Mouse (Mus musculus): ENCODE data around the gene Mansc1. TPM values are rescaled to one million over a fixed set of nuclear protein-coding genes. Genes with fewer than 3 reads are reported as not detected.

Mansc1 gene
- polyA plus RNA-seq, 2 experiments = 2.3 to 2.6 TPM

DNA sequence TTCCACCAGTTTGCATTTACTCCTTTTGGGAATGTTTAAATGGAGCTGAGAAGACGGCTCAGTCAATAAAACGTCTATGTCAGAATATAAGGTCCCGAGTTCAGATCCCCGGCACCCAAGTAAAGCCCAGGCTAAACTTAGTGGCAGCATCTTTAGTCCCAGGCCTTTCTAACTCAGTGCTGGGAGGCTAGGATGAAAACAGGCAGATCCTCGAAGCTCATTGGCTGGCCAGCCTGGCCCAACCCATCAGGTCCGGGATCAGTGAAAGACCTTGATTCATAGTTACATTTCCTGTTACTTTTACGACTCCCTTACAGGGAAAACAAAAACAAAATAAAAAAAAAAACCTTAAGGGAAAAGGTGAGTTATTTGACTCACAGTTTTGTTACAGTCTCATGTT, 31.2 kb downstream of the Mansc1 start:
- TF ChIP-seq POLR2A (IDR thresholded peaks at IDR 0.05; ENCODE audit: borderline replicate concordance, extremely low read depth, insufficient read depth, insufficient read length) = no peak
- Histone ChIP-seq H3K9me3 (ENCODE audit: control insufficient read depth, low read length) (no peaks in the 10 kb centered on the region), H3K27ac (replicated peaks; ENCODE audit: low read depth, low read length) (0 out of 2 replicates have a peak overlapping the region, but pooled peaks have one; percentile 71), H3K4me3 (replicated peaks; ENCODE audit: low read length) (no peak overlapping the region), H3K4me2 (replicated peaks; ENCODE audit: low read depth, low read length, severe bottlenecking) (no peak overlapping the region), H3K9ac (ENCODE audit: low read depth, low read length, severe bottlenecking) (no peak overlapping the region), H3K27me3 (ENCODE audit: control insufficient read depth, insufficient read depth, low read length) (no peaks in the 10 kb centered on the region), H3K36me3 (ENCODE audit: control insufficient read depth, insufficient read depth, low read length) (no peaks in the 10 kb centered on the region; the same call in 1 of the 2 replicates), H3K4me1 (ENCODE audit: control insufficient read depth, insufficient read depth, low read length) (peaks cover 16% of the 10 kb centered on the region)
- ATAC-seq (ENCODE audit: low FRiP score, low read depth) (no peak), DNase-seq (ENCODE audit: low spot score) (no peak)
- 43% methylated on average over 7 of the region's 7 CpGs for WGBS

DNA sequence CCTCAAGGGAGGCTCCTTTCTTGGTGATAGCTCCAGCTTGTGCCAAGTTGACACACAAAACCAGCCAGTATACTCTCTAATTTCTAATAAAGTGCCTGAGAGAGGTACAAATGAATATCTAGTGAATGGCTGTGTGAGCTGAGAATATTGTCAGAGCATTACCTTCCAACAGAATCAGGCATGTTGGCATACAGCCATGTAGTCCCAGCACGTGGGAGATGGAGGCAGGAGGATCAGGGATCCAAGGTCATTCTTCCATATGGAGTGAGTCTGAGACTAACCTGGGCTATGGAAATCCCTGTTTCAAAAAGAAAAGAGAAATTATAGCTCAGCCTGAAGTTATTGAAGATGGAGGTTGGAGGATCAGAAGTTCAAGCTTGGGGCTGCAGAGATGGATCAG, 33.0 kb downstream of the Mansc1 start:
- no peak for ATAC-seq (ENCODE audit: low FRiP score, low read depth)

DNA sequence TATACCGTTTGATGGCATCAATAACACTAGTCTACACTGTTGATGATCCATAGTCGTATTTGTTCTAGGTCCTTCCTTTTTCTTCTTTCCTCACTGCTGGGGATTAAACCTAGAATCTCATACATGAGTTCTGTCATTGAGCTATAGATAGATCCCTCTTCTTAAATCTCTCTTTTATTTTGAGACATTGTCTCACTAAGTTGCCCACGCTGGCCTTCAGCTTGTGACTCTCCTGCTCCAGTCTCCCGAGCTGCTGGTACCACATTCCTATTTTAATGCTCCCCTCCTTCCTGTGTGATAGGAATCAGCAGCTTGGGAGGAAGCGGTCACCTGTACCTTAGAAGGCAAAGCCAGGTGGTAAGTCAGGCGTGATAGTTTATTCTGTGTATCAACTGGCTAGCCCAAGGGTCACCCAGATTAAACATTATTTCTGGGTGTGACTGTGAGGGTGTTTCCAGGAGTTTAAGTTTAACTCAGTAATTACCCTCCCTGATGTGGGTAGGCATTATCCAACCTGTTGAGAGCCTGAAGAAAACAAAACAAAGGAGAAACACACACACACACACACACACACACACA, 34.5 kb downstream of the Mansc1 start:
- Histone ChIP-seq H3K36me3 (ENCODE audit: control insufficient read depth, insufficient read depth, low read length) (no peaks in the 10 kb centered on the region), H3K9me3 (ENCODE audit: control insufficient read depth, low read length) (no peaks in the 10 kb centered on the region), H3K4me1 (ENCODE audit: control insufficient read depth, insufficient read depth, low read length) (peaks cover 11% of the 10 kb centered on the region), H3K9ac (ENCODE audit: low read depth, low read length, severe bottlenecking) (no peak overlapping the region), H3K27me3 (ENCODE audit: control insufficient read depth, insufficient read depth, low read length) (no peaks in the 10 kb centered on the region), H3K4me2 (replicated peaks; ENCODE audit: low read depth, low read length, severe bottlenecking) (no peak overlapping the region), H3K27ac (replicated peaks; ENCODE audit: low read depth, low read length) (no peak overlapping the region), H3K4me3 (replicated peaks; ENCODE audit: low read length) (no peak overlapping the region)
- no peak for TF ChIP-seq POLR2A (IDR thresholded peaks at IDR 0.05; ENCODE audit: borderline replicate concordance, extremely low read depth, insufficient read depth, insufficient read length)
- DNase-seq (ENCODE audit: low spot score) (no peak), ATAC-seq (ENCODE audit: low FRiP score, low read depth) (no peak)
- 83% methylated on average over 6 of the region's 6 CpGs for WGBS

More for the DNA sequence above, 33.0 kb downstream of the Mansc1 start:
- no peaks in the 10 kb centered on the region for H3K27me3 ChIP-seq (ENCODE audit: control insufficient read depth, insufficient read depth, low read length)
- peaks cover 13% of the 10 kb centered on the region for H3K4me1 ChIP-seq (ENCODE audit: control insufficient read depth, insufficient read depth, low read length)
- WGBS = 50% methylated on average over 1 of the region's 1 CpGs
- H3K4me3 ChIP-seq (replicated peaks; ENCODE audit: low read length) = no peak overlapping the region
- H3K9ac ChIP-seq (ENCODE audit: low read depth, low read length, severe bottlenecking) = no peak overlapping the region
- H3K36me3 ChIP-seq (ENCODE audit: control insufficient read depth, insufficient read depth, low read length) = no peaks in the 10 kb centered on the region
- DNase-seq (ENCODE audit: low spot score) = no peak
- no peak overlapping the region for H3K4me2 ChIP-seq (replicated peaks; ENCODE audit: low read depth, low read length, severe bottlenecking)
- no peak overlapping the region for H3K27ac ChIP-seq (replicated peaks; ENCODE audit: low read depth, low read length)
- TF ChIP-seq POLR2A (IDR thresholded peaks at IDR 0.05; ENCODE audit: borderline replicate concordance, extremely low read depth, insufficient read depth, insufficient read length) = no peak
- H3K9me3 ChIP-seq (ENCODE audit: control insufficient read depth, low read length) = no peaks in the 10 kb centered on the region

DNA sequence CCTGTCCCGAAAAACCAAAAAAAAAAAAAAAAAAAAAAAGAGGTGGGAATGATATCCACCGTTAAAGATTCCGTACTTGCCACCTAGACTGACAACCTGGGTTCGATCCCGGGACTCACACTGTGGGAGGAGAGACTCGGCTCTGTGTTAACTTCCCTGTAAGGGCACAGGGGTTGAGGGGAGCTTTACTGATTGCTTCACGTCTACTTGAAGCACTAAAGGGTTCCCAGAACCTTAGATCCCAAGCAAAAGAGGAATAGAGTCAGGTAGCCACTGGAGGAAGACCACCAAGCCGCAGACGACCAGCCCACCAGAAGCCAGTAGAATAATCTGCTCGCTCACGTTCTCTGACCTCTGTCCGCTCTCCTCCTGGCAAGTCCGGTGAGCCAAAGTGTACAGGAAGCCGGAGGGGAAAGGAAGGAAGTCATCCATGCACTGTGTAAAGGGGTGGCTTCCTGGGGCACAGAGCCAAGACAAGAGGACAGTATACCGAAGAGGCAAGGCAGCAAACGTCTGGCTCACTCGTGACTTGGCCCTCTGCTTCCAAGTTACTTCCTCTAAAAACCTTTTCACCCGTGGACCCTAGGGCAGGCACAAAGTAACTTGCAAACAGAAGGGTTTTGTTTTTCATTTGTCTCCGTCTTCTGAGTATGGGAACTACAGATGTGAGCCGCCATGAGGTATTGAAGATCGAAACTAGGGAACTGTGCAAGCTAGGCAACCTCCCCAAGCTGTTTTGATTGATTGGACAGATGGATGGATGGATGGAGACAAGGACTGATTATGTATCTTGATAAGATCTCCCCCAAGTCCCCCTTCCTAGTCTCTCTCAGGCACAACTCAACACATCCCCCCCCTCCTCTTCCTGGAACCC, 37.5 kb downstream of the Mansc1 start:
- Histone ChIP-seq H3K27ac (replicated peaks; ENCODE audit: low read depth, low read length) (no peak overlapping the region), H3K9ac (ENCODE audit: low read depth, low read length, severe bottlenecking) (no peak overlapping the region), H3K36me3 (ENCODE audit: control insufficient read depth, insufficient read depth, low read length) (no peaks in the 10 kb centered on the region), H3K4me1 (ENCODE audit: control insufficient read depth, insufficient read depth, low read length) (no peaks in the 10 kb centered on the region), H3K27me3 (ENCODE audit: control insufficient read depth, insufficient read depth, low read length) (no peaks in the 10 kb centered on the region), H3K4me2 (replicated peaks; ENCODE audit: low read depth, low read length, severe bottlenecking) (no peak overlapping the region), H3K4me3 (replicated peaks; ENCODE audit: low read length) (no peak overlapping the region), H3K9me3 (ENCODE audit: control insufficient read depth, low read length) (no peaks in the 10 kb centered on the region)
- 79% methylated on average over 20 of the region's 21 CpGs for WGBS
- DNase-seq (ENCODE audit: low spot score) (no peak), ATAC-seq (ENCODE audit: low FRiP score, low read depth) (no peak)
- TF ChIP-seq POLR2A (IDR thresholded peaks at IDR 0.05; ENCODE audit: borderline replicate concordance, extremely low read depth, insufficient read depth, insufficient read length) = no peak

DNA sequence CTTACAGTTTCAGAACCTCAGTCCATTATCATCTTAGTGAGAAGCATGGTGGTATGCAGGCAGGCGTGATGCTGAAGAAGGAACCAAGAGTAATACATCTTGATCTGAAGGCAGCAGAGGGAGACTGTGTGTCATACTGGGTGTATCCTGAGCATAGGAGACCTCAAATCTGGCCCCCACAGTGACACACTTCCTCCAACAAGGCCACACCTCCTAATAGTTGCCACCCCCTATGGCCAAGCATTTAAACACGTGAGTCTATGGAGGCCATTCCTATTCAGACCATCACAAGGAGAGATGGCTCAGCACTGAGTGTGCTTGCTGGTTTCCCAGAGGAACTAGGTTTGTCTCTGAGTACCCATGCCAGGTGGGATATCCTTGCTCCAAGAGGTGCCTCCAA, 40.7 kb downstream of the Mansc1 start:
- no peak overlapping the region for H3K9ac ChIP-seq (ENCODE audit: low read depth, low read length, severe bottlenecking)
- no peaks in the 10 kb centered on the region for H3K9me3 ChIP-seq (ENCODE audit: control insufficient read depth, low read length)
- no peaks in the 10 kb centered on the region for H3K27me3 ChIP-seq (ENCODE audit: control insufficient read depth, insufficient read depth, low read length)
- H3K27ac ChIP-seq (replicated peaks; ENCODE audit: low read depth, low read length) = no peak overlapping the region
- ATAC-seq (ENCODE audit: low FRiP score, low read depth) (no peak), DNase-seq (ENCODE audit: low spot score) (no peak)
- 75% methylated on average over 2 of the region's 2 CpGs for WGBS
- no peak overlapping the region for H3K4me2 ChIP-seq (replicated peaks; ENCODE audit: low read depth, low read length, severe bottlenecking)
- H3K4me1 ChIP-seq (ENCODE audit: control insufficient read depth, insufficient read depth, low read length) = no peaks in the 10 kb centered on the region
- TF ChIP-seq POLR2A (IDR thresholded peaks at IDR 0.05; ENCODE audit: borderline replicate concordance, extremely low read depth, insufficient read depth, insufficient read length) = no peak
- no peak overlapping the region for H3K4me3 ChIP-seq (replicated peaks; ENCODE audit: low read length)
- no peaks in the 10 kb centered on the region for H3K36me3 ChIP-seq (ENCODE audit: control insufficient read depth, insufficient read depth, low read length)
